Mouse (Mus musculus): ENCODE measurements at regions not wholly inside any gene's neighbourhood (a gene's known extent, or its start where the extent isn't known, plus 50 kb on each side); places are given as distances from the start of the nearest gene placed in this dataset.

GRCm38 (mm10) chr10:21446641-21447040, 69.5 kb downstream of the Aldh8a1 start:
- in situ Hi-C loops (cut with MboI; ENCODE audit: low sequenced_read_pairs) = no loop called here

- in situ Hi-C loops (cut with MboI; ENCODE audit: low sequenced_read_pairs) = no loop called here
These were observed 71.0 kb downstream of the Aldh8a1 start for GRCm38 (mm10) chr10:21448132-21448531.

- in situ Hi-C loops (cut with MboI; ENCODE audit: low sequenced_read_pairs) = no loop called here
These were observed 71.9 kb downstream of the Aldh8a1 start for GRCm38 (mm10) chr10:21448942-21449341.

- in situ Hi-C loops (cut with MboI; ENCODE audit: low sequenced_read_pairs) = no loop called here
These were observed 75.5 kb downstream of the Aldh8a1 start for GRCm38 (mm10) chr10:21452611-21453010.

GRCm38 (mm10) chr10:21453527-21453926, 76.4 kb downstream of the Aldh8a1 start:
- in situ Hi-C loops (cut with MboI; ENCODE audit: low sequenced_read_pairs) = no loop called here

- in situ Hi-C loops (cut with MboI; ENCODE audit: low sequenced_read_pairs) = no loop called here
These were observed 77.1 kb downstream of the Aldh8a1 start for GRCm38 (mm10) chr10:21454153-21454552.

- in situ Hi-C loops (cut with MboI; ENCODE audit: low sequenced_read_pairs) = no loop called here
These were observed 77.7 kb downstream of the Aldh8a1 start for GRCm38 (mm10) chr10:21454757-21455156.

GRCm38 (mm10) chr10:21455863-21456262, 78.8 kb downstream of the Aldh8a1 start:
- in situ Hi-C loops (cut with MboI; ENCODE audit: low sequenced_read_pairs) = no loop called here

GRCm38 (mm10) chr10:21456359-21456758, 79.3 kb downstream of the Aldh8a1 start:
- in situ Hi-C loops (cut with MboI; ENCODE audit: low sequenced_read_pairs) = no loop called here

- in situ Hi-C loops (cut with MboI; ENCODE audit: low sequenced_read_pairs) = no loop called here
These were observed 79.9 kb downstream of the Aldh8a1 start for GRCm38 (mm10) chr10:21456991-21457390.

GRCm38 (mm10) chr10:21458608-21459007, 81.5 kb downstream of the Aldh8a1 start:
- in situ Hi-C loops (cut with MboI; ENCODE audit: low sequenced_read_pairs) = no loop called here

- in situ Hi-C loops (cut with MboI; ENCODE audit: low sequenced_read_pairs) = no loop called here
These were observed 83.0 kb downstream of the Aldh8a1 start for GRCm38 (mm10) chr10:21460062-21460461.

- in situ Hi-C loops (cut with MboI; ENCODE audit: low sequenced_read_pairs) = no loop called here
These were observed 85.8 kb downstream of the Aldh8a1 start for GRCm38 (mm10) chr10:21462915-21463314.

- in situ Hi-C loops (cut with MboI; ENCODE audit: low sequenced_read_pairs) = loop anchor here (5.0 kb wide), 1 partner anchor 537 kb away; no protein-coding TSS in a partner anchor
These were observed 88.3 kb downstream of the Aldh8a1 start for GRCm38 (mm10) chr10:21465362-21465761.

GRCm38 (mm10) chr10:21465806-21466377, 88.8 kb downstream of the Aldh8a1 start:
- in situ Hi-C loops (cut with MboI; ENCODE audit: low sequenced_read_pairs) = loop anchor here (5.0 kb wide), 1 partner anchor 536 kb away; no protein-coding TSS in a partner anchor

- in situ Hi-C loops (cut with MboI; ENCODE audit: low sequenced_read_pairs) = loop anchor here (5.0 kb wide), 1 partner anchor 535 kb away; no protein-coding TSS in a partner anchor
These were observed 90.5 kb downstream of the Aldh8a1 start for GRCm38 (mm10) chr10:21467425-21468085.

GRCm38 (mm10) chr10:21468421-21468820, 91.3 kb downstream of the Aldh8a1 start:
- in situ Hi-C loops (cut with MboI; ENCODE audit: low sequenced_read_pairs) = loop anchor here (5.0 kb wide), 1 partner anchor 534 kb away; no protein-coding TSS in a partner anchor

- in situ Hi-C loops (cut with MboI; ENCODE audit: low sequenced_read_pairs) = loop anchor here (5.0 kb wide), 1 partner anchor 532 kb away; no protein-coding TSS in a partner anchor
These were observed 92.9 kb downstream of the Aldh8a1 start for GRCm38 (mm10) chr10:21469961-21470360.

- in situ Hi-C loops (cut with MboI; ENCODE audit: low sequenced_read_pairs) = no loop called here
These were observed 93.5 kb downstream of the Aldh8a1 start for GRCm38 (mm10) chr10:21470589-21470988.

- in situ Hi-C loops (cut with MboI; ENCODE audit: low sequenced_read_pairs) = no loop called here
These were observed 97.2 kb downstream of the Aldh8a1 start for GRCm38 (mm10) chr10:21474242-21474641.

GRCm38 (mm10) chr10:21478004-21478403, 100.9 kb downstream of the Aldh8a1 start:
- in situ Hi-C loops (cut with MboI; ENCODE audit: low sequenced_read_pairs) = no loop called here

GRCm38 (mm10) chr10:21479403-21479802, 102.3 kb downstream of the Aldh8a1 start:
- in situ Hi-C loops (cut with MboI; ENCODE audit: low sequenced_read_pairs) = no loop called here
